Mouse (Mus musculus) inflammation-experienced regulatory T-cells (primary cell): Measurements from ENCODE around the gene Arhgef9. TPM values are rescaled to one million over a fixed set of nuclear protein-coding genes. Genes with fewer than 3 reads are reported as not detected.

Experiments used
- polyA plus RNA-seq, 2 experiments: library from polyadenylated mRNA; unstranded; fragments of 100-300 nt; shearing (Covaris generic); gene quantifications; one replicate each; pipeline ENCODE4 v1.2.1; 2017

The Arhgef9 gene
- 1 to 10 TPM; 1.3 to 2.1 TPM for polyA plus RNA-seq

DNA sequence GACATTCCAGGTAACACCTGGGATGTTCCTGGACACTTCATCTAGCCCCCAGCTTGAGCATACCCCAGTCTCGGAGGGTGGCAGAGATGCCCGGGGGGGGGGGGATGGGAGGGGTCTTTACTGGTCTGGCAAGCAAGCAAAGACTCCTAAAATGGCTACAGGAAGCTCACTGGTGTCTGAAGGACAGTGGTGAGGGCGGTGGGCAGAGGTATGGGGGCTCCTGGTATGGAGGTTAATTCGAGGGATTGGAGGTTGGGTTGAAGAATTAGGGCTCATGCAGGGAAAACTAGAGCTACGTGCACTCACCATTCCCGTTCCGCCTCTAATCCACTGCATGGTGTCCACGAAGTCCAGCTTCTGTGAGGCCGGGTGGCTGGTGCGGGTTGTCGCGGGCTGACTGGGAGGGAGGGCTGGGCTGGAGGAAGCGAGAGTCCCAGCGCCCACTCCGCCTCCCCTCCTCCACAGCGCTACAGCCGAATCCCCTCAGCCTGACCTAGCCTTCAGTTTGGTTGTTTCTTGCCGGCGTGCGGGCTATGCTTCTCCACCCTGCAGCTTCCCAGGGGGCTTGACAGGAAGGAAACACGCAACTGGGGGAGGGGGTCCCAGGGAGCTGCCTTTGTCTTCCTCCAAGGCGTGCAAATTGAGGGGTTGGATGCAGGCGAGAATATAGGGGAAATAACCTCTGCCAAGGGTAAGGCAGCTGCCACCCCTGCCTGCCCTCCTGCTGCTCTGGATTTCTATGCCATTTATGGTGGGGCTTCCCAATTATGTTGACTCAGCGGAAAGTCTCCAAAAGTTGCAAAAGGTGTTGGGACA lies at the start of gene Arhgef9:
TSS of gene Arhgef9 (minus strand) at position 753 of the 816 bp plus-strand sequence.

DNA sequence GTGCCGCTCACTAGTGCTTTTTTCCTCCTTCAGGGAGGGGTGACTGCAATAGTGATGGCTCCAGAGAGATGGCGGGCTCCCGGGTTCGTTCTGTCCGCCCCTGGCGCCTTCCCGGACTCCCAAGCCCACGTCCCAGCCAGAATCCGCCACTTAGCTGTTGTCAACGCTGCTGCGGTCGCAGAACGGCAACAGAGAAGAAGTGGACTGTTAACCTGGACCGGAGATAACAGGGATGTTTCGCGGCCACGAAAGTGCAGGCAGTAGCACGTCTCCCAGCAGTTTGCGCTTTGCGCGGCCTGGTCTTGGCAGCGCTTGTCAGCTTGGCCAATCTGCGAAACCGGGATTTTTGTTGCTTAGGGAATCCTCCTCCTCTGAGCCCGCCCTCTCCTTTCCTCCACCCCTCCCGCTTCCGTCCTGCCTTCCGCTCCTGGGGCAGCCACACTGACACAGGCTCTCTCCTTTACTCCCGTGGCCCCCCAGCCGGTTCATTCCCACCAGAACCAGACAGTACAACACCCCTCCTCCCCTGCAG lies 170.2 kb downstream of the Arhgef9 start, which contains the start of gene Spin4:
TSS of gene Spin4 (minus strand) at position 322 of the 532 bp plus-strand sequence.

Other genes with a start within 250 kb of the Arhgef9 start
- under 1 TPM in 1 of 2 experiments, not detected in 1; 0.42 TPM for gene Spin4, start 170.2 kb downstream of the Arhgef9 start, polyA plus RNA-seq
- gene Amer1, start 248.0 kb upstream of the Arhgef9 start, polyA plus RNA-seq = 1 to 10 TPM; 2.8 to 3.5 TPM